ENCODE assay signal across 19 mouse cellular contexts in the genomic region with DNA sequence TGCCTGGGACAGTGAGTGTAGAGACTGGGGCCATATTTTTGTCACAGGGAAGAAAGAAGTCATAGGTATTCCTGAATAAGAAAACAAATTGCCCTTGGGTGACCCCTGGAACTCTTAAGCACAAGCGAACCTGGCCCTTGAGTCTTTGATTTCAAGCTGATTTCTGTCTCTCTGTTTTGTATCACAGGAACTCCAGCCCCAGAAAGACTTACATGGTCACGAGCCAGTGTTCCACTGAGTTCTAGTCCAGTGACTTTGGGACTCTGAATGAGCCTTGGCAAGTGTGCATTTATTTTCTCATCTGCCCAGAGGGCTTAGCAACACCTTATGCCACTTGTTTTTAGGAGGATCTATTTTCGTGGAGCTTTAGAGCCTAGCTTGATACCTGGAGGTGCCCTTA. TPM values are rescaled to one million over a fixed set of nuclear protein-coding genes. Genes with fewer than 3 reads are reported as not detected.
"Had no signal": no experiment of that assay in that cellular context is flagged by ENCODE, and none has a peak within 500 bp of the region (broad histone marks: within the 10 kb centered on the region; RNA-seq: fewer than 3 reads in every experiment).

No protein-coding gene starts in this region.

- H3K27ac ChIP-seq: lung, embryonic 15.5 days; macrophage; midbrain, embryonic 12.5 days; midbrain, embryonic 15.5 days; neural tube, embryonic 12.5 days had no signal

- H3K27me3 ChIP-seq: lung, embryonic 15.5 days; megakaryocyte, embryonic 14.5 days; midbrain, embryonic 12.5 days; midbrain, embryonic 15.5 days; neural tube, embryonic 12.5 days had no signal

- H3K9ac ChIP-seq: liver, postnatal 0 days; lung, embryonic 15.5 days; midbrain, embryonic 12.5 days; midbrain, embryonic 15.5 days; neural tube, embryonic 12.5 days had no signal

- ATAC-seq: liver, postnatal 0 days; lung, postnatal 0 days; midbrain, embryonic 15.5 days had no signal

- DNase-seq: liver, postnatal 0 days; lung, adult 2 months; lung, postnatal 14 days; lung, postnatal 36 days; right cerebral cortex, postnatal 14 days; thymus, adult 18-20 months; thymus, postnatal 14 days; thymus, postnatal 36 days had no signal

- H3K9me3 ChIP-seq: lung, embryonic 15.5 days; megakaryocyte, embryonic 14.5 days; midbrain, embryonic 12.5 days; midbrain, embryonic 15.5 days; neural tube, embryonic 12.5 days had no signal

- H3K36me3 ChIP-seq: lung, embryonic 15.5 days; midbrain, embryonic 12.5 days; midbrain, embryonic 15.5 days; neural tube, embryonic 12.5 days had no signal

- H3K4me3 ChIP-seq: lung, embryonic 15.5 days; megakaryocyte, embryonic 14.5 days; midbrain, embryonic 12.5 days; midbrain, embryonic 15.5 days; neural tube, embryonic 12.5 days had no signal

- H3K4me1 ChIP-seq: lung, embryonic 15.5 days; midbrain, embryonic 12.5 days; midbrain, embryonic 15.5 days; neural tube, embryonic 12.5 days had no signal

- H3K4me2 ChIP-seq: lung, embryonic 15.5 days; midbrain, embryonic 12.5 days; midbrain, embryonic 15.5 days; neural tube, embryonic 12.5 days had no signal

RNA-seq across cellular contexts. Expression of gene Lipc, which starts 5.7 kb away (rescaled TPM):
- total RNA-seq: megakaryocyte progenitor cell, adult 5-6 weeks; midbrain, postnatal 0 days; monocyte, adult 5-6 weeks; neutrophil, adult 5-6 weeks had no signal
- polyA plus RNA-seq: midbrain, embryonic 12.5 days; midbrain, postnatal 0 days; neural tube, embryonic 12.5 days had no signal
